Mouse (Mus musculus): ENCODE results near the gene Itgb6.

The Itgb6 gene

DNA sequence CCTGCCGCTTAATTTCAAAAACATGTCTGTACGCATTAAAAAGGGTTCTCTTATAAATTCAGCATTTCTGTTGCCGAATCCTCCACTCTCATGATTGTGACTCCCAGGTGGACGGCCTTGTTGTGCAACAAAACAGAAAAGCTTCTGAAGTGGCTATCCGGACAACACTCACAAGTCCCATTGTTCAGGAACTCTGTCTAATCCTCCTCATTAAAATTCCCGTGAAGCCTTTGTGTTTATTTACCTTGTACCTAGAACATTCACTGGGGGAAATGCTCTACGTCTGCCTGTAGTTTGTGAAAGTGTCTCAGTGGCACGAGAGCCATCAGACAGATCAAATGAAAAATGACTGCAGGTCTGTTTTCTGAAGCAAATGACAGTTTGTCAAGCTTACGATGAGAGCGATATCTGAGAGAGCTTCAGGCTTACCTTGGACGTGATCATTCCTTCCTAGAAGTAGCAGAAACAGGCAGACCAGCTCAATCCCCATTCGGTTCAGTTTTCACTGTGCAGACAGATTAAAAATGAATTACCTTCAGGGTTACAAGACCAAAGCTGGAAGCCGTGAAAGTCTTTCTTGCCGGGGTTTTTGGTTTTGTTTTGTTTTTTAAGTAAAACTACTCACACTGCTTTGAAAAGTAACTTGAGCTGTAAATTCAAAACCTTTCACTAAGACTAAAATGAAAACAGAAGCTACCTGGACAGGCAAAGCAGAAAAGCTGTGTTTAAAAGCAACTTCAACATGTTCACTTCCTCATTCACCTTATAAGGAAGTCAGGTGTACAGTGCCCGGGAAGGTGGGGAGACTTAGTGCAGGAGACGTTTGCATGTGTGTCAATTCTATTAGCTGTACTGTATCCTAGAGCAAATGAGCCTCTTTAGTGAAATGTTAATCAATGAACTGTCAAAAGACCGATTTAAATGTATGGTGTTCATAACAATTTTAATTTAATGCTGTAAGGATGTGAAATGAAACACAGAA lies 49.2 kb downstream of the Itgb6 start:
- no peak for DNase-seq (ENCODE audit: low read depth)

- no peak for DNase-seq (ENCODE audit: low read depth)
Observed at GRCm38 (mm10) chr2:60671215-60671614, 51.2 kb downstream of the Itgb6 start.

DNA sequence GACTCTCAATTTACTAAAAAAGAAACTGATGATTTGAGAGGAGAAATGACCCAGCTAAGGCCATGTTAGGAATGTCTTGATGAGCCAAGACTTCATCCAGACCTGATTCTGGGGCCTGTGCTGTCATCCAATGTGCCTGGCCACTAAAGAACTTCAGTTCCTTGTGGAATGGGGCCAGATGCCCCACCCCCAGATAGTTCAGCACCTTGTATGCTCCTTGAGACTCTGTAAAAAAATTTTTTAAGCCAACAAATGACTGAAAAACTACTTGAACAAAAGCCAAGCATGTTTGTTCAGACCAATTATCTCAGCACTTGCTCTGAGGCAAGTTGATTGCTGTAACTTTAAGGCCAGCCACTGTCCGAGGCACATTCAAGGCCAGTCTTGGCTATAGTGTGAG lies 59.4 kb downstream of the Itgb6 start:
- no peak for DNase-seq (ENCODE audit: low read depth)

GRCm38 (mm10) chr2:60659993-60660392 lies 62.5 kb downstream of the Itgb6 start:
- DNase-seq (ENCODE audit: low read depth) = no peak

GRCm38 (mm10) chr2:60658992-60659391 lies 63.5 kb downstream of the Itgb6 start:
- DNase-seq (ENCODE audit: low read depth) = no peak

DNA sequence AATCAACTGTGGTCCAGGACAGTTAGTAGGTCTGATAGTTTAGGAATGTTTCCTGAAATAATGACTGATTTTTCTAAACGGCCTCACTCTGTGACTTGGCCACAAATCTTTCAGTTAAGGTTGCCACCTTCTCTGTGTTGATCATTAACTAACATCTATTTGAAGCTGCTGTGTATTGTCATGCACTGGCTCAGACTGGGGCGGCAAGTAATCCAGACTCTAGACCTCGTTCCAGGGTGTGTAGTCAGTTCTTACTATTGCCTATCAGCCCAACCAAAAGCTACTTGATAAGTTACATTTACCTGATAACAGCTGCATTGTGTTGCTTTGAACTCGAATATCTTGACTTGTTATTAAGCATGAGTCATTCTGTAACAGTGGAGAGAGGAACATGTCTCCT lies 67.6 kb downstream of the Itgb6 start:
- no peak for DNase-seq (ENCODE audit: low read depth)

DNA sequence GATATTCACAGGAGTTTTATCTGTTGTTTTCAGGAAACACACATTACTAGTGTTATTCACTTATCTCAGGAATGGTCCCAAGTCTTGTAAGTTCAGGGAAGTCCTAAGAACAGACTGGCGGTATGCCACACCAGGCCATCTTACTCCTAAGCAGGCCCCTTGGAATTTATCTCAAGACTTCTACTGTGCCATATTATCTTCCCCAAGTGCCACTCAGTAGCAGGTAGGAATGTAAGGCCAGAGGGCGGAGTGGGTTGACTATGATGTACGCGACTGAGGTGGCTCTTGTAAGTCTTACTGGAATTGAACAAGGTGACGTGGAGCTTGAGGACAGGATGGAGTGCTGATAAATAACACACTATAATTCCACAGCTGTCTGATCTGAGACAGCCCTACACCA lies 72.3 kb downstream of the Itgb6 start:
- DNase-seq (ENCODE audit: low read depth) = no peak

DNA sequence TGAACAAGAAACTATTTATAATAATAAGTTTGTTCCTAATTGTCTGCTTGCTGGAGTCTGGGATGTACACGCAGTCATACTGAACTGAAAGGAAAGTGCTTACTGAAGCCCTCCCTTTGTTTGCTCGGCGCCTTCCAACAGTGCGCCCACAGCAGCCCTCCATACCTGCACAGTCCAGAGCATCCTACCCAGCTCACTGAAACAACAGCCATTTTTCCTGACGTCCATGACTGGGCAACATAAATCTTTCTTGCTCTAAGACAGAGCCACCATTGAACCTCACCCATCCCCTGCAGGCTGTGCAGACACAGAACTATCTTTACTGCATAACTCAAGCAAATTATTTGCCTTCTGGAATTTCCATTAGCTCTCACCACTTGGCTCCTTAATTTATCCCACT lies 74.8 kb downstream of the Itgb6 start:
- DNase-seq (ENCODE audit: low read depth) = no peak

- DNase-seq (ENCODE audit: low read depth) = no peak
Observed at GRCm38 (mm10) chr2:60646583-60646982, 75.9 kb downstream of the Itgb6 start.

DNA sequence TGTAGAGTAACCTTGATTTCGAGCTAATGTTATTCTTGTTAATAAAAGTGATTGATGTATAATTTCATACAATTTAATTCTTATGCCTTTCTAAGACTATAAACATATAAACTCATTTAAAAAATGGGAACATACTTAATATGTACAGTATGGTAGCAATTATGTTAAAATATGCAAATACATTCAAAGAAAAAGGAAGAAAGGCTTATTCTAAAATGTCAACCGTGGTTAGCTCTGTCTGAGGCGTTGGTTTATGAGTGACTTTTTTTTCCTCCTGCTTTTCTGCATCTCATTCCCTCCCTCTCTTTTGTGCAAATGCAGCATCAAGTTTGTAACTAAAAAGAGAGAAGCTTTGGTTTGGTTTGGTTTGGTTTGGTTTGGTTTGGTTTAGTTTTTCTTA lies 79.0 kb downstream of the Itgb6 start:
- no peak for DNase-seq (ENCODE audit: low read depth)

DNA sequence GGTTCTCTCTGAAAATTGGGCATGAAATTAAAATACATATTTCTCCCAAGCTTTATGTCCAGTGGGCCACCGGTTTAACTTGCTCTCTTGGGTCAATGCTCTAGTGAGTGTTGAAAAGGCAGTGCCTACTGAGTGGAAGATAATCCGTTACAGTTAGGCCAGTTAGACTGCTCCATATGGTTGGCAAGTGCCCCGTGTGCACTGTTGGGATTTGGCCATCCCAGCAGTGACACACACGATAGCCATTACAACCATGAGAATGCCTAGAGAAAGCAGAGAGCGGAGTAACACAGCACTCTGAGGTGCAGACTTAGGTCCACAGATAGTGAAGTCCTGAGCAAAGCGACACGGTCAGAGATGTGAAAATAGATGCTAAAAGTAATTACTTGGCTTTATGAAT lies 79.8 kb downstream of the Itgb6 start:
- DNase-seq (ENCODE audit: low read depth) = no peak

- no peak for DNase-seq (ENCODE audit: low read depth)
Observed at GRCm38 (mm10) chr2:60640342-60640672, 82.1 kb downstream of the Itgb6 start.

- no peak for DNase-seq (ENCODE audit: low read depth)
Observed at GRCm38 (mm10) chr2:60639617-60640341, 82.7 kb downstream of the Itgb6 start.

GRCm38 (mm10) chr2:60636910-60637761 lies 85.3 kb downstream of the Itgb6 start:
- DNase-seq (ENCODE audit: low read depth) = no peak

DNA sequence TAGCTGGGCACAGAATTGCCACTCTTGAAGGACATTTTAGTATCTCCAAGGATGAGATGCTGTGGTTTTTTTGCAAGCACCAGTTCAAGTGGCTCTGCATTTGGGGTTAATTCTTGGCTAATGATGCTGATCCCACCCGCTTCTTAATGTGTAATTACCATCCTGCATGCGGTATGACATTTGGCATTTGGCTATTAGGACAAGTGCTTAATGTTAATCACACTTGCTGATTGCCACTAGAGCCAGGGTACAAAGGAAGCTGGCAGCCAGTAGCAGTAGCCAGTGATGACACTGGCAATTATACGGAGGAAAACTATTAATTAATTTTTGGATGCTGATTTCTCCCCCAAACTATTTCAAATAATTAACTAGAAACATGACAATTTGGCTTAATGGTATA lies 86.0 kb downstream of the Itgb6 start:
- no peak for DNase-seq (ENCODE audit: low read depth)

DNA sequence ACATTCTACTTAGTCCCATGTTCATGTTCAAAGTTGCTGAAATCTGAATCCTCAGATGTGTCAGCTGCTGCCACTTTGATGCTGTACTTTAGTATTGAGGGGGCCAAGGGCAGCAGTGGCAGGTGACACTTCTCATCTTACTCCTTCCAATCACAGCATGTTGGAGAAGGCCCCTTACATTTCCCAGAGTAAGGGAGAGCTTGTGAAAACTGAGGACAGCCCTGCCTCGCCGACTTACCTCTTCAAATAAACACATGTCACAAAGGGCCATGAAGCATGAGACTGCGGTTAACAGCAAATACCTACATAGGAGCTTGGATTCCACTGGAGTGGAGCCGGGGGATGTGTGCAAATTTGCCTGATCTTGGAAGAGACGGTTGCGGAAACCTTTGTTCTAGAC lies 86.4 kb downstream of the Itgb6 start:
- no peak for DNase-seq (ENCODE audit: low read depth)

GRCm38 (mm10) chr2:60632791-60633190 lies 89.7 kb downstream of the Itgb6 start:
- DNase-seq (ENCODE audit: low read depth) = no peak

DNA sequence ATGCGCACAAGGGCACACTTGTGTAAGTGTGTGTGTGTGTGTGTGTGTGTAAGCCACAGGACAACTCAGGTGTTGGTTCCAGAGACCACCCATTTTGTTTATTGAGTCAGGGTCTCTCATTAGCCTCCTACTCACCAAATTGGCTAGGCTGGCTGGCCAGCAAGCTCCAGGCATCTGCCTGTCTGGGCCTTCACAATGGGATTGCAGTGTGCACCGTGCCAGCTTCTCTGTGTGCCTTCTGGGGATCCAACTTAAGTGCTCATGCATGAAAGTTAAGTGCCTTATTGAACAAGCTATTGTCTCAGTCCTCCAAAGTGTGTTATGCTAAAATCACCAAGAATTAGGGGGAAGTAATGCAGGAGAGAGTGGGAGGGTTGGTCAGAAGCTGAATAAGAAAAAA lies 92.1 kb downstream of the Itgb6 start:
- no peak for DNase-seq (ENCODE audit: low read depth)

- DNase-seq (ENCODE audit: low read depth) = peak; percentile 68
Observed at GRCm38 (mm10) chr2:60627952-60628351, 94.5 kb downstream of the Itgb6 start.

- DNase-seq (ENCODE audit: low read depth) = no peak
Observed at GRCm38 (mm10) chr2:60627515-60627914, 94.9 kb downstream of the Itgb6 start.

GRCm38 (mm10) chr2:60625766-60626165 lies 96.7 kb downstream of the Itgb6 start:
- DNase-seq (ENCODE audit: low read depth) = peak; percentile 82

DNA sequence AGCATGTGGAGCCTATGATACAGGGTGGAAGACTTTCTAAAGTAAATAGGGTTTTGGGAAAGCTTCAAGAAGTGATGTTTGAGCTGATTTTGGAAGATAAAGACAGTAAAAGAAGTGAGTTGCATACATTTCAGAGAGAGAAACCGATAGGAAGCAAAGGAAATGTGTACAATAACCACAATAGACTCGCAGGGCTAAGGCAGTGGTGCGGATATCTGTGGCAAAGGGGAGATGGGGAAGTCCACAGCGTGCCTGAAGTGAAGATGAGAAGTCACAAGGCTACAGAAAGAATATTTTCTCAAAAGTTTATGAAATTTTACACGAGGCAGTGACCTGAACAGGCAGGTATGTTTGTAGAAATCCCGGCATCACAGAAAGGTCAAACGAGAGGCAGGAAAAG lies 100.3 kb downstream of the Itgb6 start:
- peak; percentile 87 for DNase-seq (ENCODE audit: low read depth)

Measured in 416B (cell line).